Mouse (Mus musculus): ENCODE measurements around the gene Nuak1.

The Nuak1 gene

GRCm38 (mm10) chr10:84411122-84412105 lies 29.0 kb downstream of the Nuak1 start:
- peak; percentile 68 for DNase-seq (ENCODE audit: inconsistent ontology term)

DNA sequence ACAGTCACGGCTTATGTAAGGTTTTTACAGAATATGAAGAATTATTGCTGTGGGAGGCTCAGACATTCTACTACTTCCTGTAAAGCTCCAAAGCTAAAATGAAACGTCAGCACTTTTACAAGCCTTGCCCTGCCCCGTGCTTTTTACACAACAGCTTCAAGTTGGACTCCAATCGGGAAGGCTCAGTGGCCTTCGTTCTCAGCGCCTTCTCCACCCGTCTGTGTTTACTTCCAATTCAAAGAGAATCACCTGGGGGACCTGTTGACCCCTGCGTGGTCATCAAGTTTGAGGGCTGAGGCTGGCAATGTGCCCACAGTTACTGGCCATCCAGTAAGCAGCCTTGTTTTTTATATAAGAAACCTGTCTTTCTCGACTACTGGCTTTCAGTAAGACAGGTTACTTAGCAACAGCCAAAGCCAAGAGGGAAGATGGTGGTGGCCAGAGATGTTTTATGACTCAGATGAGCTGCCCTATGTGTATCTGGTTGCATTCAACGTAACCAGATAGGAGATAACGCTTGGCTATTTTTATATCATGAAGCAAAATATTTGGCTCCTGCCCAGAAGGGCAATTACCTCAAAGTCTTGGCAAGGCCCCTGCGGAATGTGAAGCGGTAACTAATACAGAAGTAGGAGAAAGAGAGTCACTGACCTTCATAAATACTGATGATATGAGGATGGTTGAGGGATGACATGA lies 31.3 kb downstream of the Nuak1 start:
- peak; percentile 69 for DNase-seq (ENCODE audit: inconsistent ontology term)

- no peak for DNase-seq (ENCODE audit: inconsistent ontology term)
Measured at GRCm38 (mm10) chr10:84405135-84405776, 35.1 kb downstream of the Nuak1 start.

DNA sequence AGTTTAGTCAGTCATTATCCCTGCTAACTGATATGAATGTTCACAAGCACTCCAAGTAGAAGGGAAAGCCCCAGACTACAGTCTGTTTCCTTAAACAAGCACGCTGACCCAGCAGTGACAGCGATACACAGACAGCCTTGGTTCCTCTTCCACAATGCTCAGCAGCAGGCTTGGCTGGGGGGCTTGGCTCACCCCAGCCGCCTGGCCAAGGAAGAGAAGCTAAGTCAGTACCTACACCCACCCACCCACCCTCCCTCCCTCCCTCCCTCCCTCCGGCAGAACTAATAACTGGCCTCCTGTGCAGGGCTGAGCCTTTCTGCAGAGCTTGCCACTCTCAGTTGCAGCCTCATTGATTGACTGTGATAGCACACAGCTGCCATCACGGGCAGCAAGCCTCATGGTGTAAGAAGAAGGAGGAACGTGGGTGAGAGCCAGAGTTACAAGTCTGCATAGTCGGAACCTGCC lies 38.5 kb downstream of the Nuak1 start:
- no peak for DNase-seq (ENCODE audit: inconsistent ontology term)

DNA sequence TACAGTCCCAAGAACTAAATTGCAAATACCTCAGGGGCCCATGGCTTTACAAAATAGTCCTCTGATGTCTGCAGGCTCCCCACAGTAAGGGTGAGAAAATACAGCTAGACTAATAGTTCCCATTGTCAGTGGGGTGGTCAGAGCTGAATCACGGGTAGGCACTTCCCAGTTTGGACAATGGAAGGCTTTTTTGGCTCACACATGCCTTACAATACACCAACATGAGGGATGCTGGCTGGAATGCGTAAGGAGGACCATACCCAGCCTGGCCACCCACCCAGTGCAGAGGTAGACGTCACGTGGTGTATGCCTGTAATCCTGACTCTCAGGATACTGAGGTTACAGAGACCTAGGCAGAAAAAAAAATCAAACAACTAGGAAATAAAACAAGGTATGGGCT lies 39.2 kb downstream of the Nuak1 start:
- DNase-seq (ENCODE audit: inconsistent ontology term) = peak; percentile 93

- peak; percentile 56 for DNase-seq (ENCODE audit: inconsistent ontology term)
Measured at GRCm38 (mm10) chr10:84400037-84400681, 40.2 kb downstream of the Nuak1 start.

DNA sequence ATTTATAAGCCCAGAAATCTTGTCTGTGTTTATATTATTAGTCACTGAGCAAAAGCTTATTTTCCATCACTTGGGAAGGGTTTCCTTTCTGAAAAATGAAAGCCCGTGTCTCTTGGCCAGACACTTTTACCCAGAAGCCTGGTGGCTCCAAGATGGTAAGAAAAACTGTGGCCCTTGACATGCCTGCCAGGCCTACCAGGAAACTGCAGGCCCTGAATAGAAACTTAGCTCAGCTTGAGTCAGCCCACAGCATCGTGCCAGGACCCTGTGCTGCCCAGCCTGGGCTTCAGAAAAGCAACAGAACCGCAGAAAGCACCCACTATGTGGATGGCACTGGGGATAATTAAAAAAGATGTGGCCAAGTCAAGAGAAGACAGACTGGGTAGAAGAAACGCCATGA lies 43.1 kb downstream of the Nuak1 start:
- no peak for DNase-seq (ENCODE audit: inconsistent ontology term)

DNA sequence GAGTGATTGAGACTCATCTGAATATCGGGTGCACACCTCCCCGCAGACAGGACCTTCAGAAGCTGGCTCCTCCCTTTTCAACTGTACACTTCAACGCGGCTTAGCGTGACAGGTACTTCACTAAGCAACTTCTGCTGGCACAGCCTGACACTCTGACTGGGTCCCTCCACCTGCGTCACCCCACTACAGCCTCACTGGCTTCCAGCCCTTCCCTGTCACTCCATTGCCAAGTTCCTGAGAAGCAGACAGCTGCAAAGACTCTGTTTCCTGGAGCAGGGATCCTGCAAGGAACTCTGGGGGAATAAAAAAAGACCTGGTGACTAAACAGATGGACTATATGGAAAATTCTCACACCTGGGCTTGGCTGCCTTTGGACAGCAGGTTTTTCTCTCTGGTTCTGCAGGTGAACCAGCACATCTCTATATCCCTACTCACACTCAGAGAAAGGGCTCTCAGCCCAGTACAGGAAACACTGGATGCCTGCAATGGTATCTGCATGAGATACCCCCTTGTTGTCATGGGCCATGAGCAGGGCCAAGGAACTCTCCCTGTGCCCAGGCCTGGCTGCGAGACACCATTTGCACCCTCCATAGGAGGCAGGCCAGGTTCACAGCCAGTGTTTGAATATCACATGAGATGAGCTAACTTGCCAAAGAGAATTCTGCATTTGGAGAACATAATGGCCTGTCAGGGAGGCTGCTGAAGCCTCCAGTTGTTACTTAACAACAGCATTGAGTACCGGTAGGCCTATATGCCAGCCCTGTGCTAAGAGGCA lies 44.3 kb downstream of the Nuak1 start:
- no peak for DNase-seq (ENCODE audit: inconsistent ontology term)

- DNase-seq (ENCODE audit: inconsistent ontology term) = no peak
Measured at GRCm38 (mm10) chr10:84395259-84395658, 45.1 kb downstream of the Nuak1 start.

- DNase-seq (ENCODE audit: inconsistent ontology term) = no peak
Measured at GRCm38 (mm10) chr10:84393881-84394280, 46.5 kb downstream of the Nuak1 start.

DNA sequence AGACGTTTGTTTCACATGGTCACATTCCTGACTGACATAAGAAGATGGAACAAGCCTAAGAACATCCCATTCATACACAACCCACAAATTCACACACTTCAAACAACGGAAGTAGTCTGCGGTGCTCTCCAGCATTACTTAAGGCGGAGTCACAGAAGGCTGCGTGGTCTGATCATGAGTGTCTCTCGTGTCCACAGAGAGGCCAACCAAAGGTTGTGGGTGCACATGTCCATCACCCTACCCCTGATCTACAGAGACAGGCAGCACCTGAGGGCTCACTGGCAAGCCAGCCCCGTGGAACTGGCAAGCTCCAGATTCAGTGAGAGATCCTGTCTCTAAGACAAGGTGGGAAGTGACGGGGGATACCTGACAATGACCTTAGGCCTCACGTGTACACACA lies 47.0 kb downstream of the Nuak1 start:
- DNase-seq (ENCODE audit: inconsistent ontology term) = no peak

DNA sequence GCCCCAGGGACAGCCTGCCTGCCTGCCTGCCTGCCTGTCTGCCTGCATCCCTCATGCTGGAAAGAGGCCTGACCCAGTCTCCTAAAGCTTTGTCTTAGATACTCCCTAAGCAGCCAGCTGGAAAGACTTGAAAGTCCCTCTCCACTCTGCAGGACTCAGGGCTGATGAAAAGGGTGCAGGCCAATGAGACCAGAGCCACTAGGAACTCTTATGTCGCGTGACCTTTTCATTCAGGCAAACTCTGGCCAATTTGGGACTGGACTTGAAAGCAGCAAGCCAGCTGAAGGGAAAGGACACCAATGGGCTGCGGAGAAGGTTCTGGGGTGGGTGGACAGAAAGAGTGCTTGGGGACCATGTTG lies 47.7 kb downstream of the Nuak1 start:
- DNase-seq (ENCODE audit: inconsistent ontology term) = peak; percentile 97

- no peak for DNase-seq (ENCODE audit: inconsistent ontology term)
Measured at GRCm38 (mm10) chr10:84392027-84392722, 48.2 kb downstream of the Nuak1 start.

GRCm38 (mm10) chr10:84389707-84390106 lies 50.7 kb downstream of the Nuak1 start:
- DNase-seq (ENCODE audit: inconsistent ontology term) = peak; percentile 92

GRCm38 (mm10) chr10:84388357-84389141 lies 51.8 kb downstream of the Nuak1 start:
- DNase-seq (ENCODE audit: inconsistent ontology term) = peak; percentile 93

- no peak for DNase-seq (ENCODE audit: inconsistent ontology term)
Measured at GRCm38 (mm10) chr10:84387338-84387737, 53.1 kb downstream of the Nuak1 start.

DNA sequence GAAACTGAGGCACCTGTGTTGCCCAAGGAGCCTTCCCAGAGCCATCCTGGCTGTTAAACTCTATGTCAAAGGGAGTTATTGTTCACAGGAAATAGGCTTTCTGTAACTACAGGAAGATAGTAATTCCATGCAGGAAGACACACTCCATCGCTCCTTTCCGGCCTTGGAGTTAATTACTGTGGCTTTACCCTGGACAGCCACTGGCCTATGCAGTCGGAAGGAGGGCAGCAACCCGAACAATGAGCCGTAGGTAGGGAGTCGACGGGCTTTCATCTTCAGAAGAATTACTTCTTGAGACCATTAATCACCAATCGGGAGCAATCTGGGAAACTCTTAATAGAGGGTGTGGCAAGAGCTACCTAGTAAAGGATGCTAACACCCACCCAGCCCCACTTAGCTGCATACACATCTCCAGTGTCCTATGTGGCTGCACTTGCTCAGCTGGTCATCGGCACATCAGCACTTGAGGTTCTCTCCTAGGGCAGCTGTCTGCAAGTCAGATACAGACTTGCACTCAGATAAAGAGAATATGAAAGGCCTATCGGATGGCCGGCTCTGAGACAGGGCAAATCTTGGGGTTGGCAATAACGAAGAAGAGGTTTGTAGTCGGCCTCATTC lies 53.7 kb downstream of the Nuak1 start:
- no peak for DNase-seq (ENCODE audit: inconsistent ontology term)

GRCm38 (mm10) chr10:84386214-84386613 lies 54.2 kb downstream of the Nuak1 start:
- DNase-seq (ENCODE audit: inconsistent ontology term) = no peak

DNA sequence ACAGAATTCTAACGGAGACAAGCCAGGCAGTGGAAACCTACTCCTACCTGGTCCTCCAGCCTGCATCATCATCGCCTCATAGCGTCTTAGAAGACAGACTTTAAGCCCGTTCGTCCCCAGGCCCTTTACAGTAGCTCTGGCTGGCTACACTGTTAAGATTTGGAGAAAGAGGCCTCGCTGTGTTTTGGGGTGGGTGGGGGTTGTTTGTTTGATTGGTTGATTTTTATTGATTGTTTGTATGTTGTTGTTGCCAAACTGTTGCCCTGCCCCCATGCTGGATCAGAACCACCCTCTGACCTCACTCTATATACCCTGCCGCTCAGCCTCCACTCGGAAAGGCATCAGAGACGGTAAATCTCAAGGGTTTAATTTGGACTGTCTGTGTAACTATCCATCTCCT lies 55.6 kb downstream of the Nuak1 start:
- no peak for DNase-seq (ENCODE audit: inconsistent ontology term)

Measured in Muller cell, postnatal 12 days (primary cell).